Mouse (Mus musculus) C2C12 (cell line): ENCODE results near the gene Kank1. TPM values are rescaled to one million over a fixed set of nuclear protein-coding genes. Genes with fewer than 3 reads are reported as not detected.

ENCODE experiments used
- H3K27me3 ChIP-seq: one replicate; pipeline ENCODE4 v1.6.1; 2011; ENCODE audit not compliant: control insufficient read depth, insufficient read depth, insufficient read length
- H3K36me3 ChIP-seq: one replicate; pipeline ENCODE4 v1.6.1; 2011; ENCODE audit not compliant: control insufficient read depth, insufficient read depth
- H3K4me3 ChIP-seq: one replicate; pipeline ENCODE4 v1.5.1; 2011; ENCODE audit warnings: mild to moderate bottlenecking, control low read depth; ENCODE audit not compliant: poor library complexity, insufficient read depth, severe bottlenecking
- H3K79me2 ChIP-seq: one replicate; pipeline ENCODE4 v1.6.1; 2011; ENCODE audit not compliant: control insufficient read depth, insufficient read depth
- H3K79me3 ChIP-seq: one replicate; pipeline ENCODE4 v1.6.1; 2011; ENCODE audit warnings: low read depth, control low read depth
- H3ac ChIP-seq: one replicate; pipeline ENCODE3; 2011; ENCODE audit warnings: low read depth; ENCODE audit not compliant: control insufficient read depth, insufficient read length
- CEBPB ChIP-seq: IDR thresholded peaks from one replicate; pipeline ENCODE4 v1.6.1; 2011; ENCODE audit warnings: low read depth, mild to moderate bottlenecking, control low read depth, moderate library complexity
- CTCF ChIP-seq: IDR thresholded peaks from one replicate; pipeline ENCODE4 v1.5.1; 2011; ENCODE audit not compliant: control insufficient read depth, insufficient read depth, insufficient read length
- FOSL1 ChIP-seq: IDR thresholded peaks from one replicate; pipeline ENCODE4 v1.8.0; 2011; ENCODE audit warnings: mild to moderate bottlenecking, low read length; ENCODE audit not compliant: poor library complexity, insufficient read depth, severe bottlenecking
- MAX ChIP-seq: IDR thresholded peaks from one replicate; pipeline ENCODE4 v1.6.1; 2011; ENCODE audit warnings: mild to moderate bottlenecking, control low read depth
- MYOD1 ChIP-seq: IDR thresholded peaks from one replicate; pipeline ENCODE4 v1.6.1; 2011; ENCODE audit warnings: low read depth; ENCODE audit not compliant: control insufficient read depth, insufficient read length
- MYOG ChIP-seq: IDR thresholded peaks from one replicate; pipeline ENCODE4 v1.6.1; 2011; ENCODE audit not compliant: control insufficient read depth, insufficient read length; ENCODE audit errors: extremely low read depth
- USF1 ChIP-seq: IDR thresholded peaks from one replicate; pipeline ENCODE4 v1.6.1; 2011; ENCODE audit warnings: low read depth, mild to moderate bottlenecking, control low read depth, moderate library complexity
- polyA plus RNA-seq: library from polyadenylated mRNA; unstranded; fragments of >200 nt; fragmentation: generic; extraction: Trizol; gene quantifications from one replicate; pipeline ENCODE4 v1.2.1, GENCODE M21; 2012; ENCODE audit warnings: missing spikeins

Kank1 gene
- polyA plus RNA-seq, 1 experiment: 0.49 TPM

DNA sequence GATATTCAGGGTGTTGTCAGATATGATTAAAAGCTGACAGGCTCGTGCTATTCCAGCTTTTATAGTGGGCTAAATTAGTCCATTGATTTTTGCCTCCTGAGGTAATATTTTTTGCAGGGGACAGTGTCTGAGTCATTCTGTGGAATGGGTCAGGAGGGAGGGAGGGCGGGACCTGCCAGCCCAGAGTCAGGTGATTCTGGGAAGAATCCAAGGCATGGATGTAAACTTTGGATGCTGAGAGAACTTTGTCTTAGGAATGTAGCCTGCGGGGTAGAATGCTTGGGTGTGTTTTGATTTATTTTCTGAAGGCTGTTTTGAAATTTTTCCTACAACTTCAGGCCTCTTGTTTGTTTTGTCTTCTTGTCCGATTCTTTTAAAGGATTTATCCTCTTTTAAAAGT, 6.8 kb downstream of the Kank1 start:
- H3K79me2 ChIP-seq: no peaks in the 10 kb centered on the region
- no peak overlapping the region for H3K4me3 ChIP-seq
- TF ChIP-seq MYOD1 (no peak), CTCF (no peak), MAX (no peak), FOSL1 (no peak), MYOG (no peak), USF1 (no peak), CEBPB (no peak)
- no peak overlapping the region for H3ac ChIP-seq
- H3K79me3 ChIP-seq: no peaks in the 10 kb centered on the region
- H3K36me3 ChIP-seq: no peaks in the 10 kb centered on the region
- H3K27me3 ChIP-seq: peaks cover 15% of the 10 kb centered on the region

DNA sequence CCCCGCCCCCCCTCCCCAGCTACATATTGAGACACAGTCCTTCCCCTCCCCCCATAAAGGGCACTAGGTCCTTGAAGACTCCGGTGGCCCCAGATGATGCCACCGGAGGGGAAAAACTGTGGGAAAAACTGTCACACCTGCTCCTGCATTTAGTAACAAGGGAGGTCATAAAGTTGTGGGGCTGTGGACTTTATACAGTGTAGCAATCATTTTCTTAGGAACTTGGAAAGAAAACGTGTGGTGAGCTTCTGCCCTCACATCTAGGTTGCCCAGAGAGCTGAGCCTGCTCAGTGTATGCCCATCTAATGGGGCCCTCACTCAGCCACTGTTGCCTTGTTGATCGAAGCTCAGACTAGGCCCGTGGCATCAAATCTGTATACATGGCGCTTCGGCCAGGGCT, 9.3 kb downstream of the Kank1 start:
- Histone ChIP-seq H3K27me3 (peaks cover 5% of the 10 kb centered on the region), H3K4me3 (no peak overlapping the region), H3K79me3 (no peaks in the 10 kb centered on the region), H3K36me3 (no peaks in the 10 kb centered on the region), H3K79me2 (no peaks in the 10 kb centered on the region), H3ac (no peak overlapping the region)
- no peak for TF ChIP-seq MYOD1
- no peak for TF ChIP-seq MAX
- no peak for TF ChIP-seq FOSL1
- no peak for TF ChIP-seq CTCF
- no peak for TF ChIP-seq MYOG
- no peak for TF ChIP-seq CEBPB
- TF ChIP-seq USF1: no peak

DNA sequence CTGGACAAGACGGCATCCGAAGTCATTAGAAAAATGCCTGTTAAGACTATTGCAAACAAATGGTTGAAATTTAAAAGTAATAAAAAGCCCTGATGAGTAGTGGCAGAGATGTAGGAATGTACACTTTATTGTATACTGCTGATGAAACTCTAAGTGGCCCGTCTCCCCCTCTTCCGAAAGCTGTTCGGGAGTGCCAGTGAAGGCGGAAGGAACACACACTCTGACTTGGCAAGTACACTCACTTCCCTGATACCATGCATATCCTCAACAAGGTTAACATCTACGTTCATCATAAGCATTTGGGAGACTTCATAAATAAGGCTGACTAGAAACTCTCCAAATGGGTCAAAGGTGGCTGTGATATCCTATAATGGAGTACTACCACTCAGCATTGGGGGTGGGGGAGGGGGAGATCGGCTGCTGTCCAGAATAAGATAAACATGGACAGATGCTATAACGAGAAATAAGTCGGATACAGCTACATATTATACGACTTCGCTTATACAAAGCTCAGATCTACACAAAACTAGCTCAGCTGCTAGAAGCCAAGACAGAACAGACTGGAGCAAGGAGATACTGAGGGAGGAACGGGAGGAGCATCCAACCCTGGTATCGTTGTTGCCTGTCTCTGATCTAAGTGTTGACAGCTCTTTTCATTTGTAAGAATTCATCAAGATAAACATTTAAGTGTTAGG, 11.2 kb downstream of the Kank1 start:
- Histone ChIP-seq H3K79me3 (no peaks in the 10 kb centered on the region), H3ac (no peak overlapping the region), H3K4me3 (no peak overlapping the region), H3K27me3 (peaks cover 3% of the 10 kb centered on the region), H3K36me3 (no peaks in the 10 kb centered on the region), H3K79me2 (no peaks in the 10 kb centered on the region)
- no peak for TF ChIP-seq MAX
- no peak for TF ChIP-seq CEBPB
- no peak for TF ChIP-seq FOSL1
- TF ChIP-seq CTCF: no peak
- TF ChIP-seq MYOG: no peak
- TF ChIP-seq MYOD1: no peak
- TF ChIP-seq USF1: no peak

DNA sequence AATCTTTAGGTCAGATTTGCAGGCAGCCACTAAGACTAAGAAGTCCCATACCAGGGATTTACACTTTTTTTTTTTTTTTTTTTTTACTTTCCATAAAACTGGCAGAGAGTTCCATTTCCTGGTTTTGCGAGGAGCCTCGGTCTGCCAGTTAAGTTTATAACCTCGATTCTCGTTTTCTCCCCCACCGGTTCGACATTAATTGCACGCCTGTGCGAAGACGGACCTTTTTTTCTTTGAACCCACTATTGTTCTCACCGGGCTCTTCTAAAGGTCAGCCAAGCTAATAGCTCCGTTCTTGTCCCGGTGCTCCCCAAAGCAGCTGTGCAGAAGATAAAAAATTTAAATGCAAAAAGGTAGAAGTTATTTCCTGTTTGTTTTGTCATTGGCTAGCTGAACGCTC, 12.5 kb downstream of the Kank1 start:
- H3ac ChIP-seq: no peak overlapping the region
- no peak overlapping the region for H3K4me3 ChIP-seq
- no peak for TF ChIP-seq FOSL1
- no peak for TF ChIP-seq MAX
- TF ChIP-seq MYOG: no peak
- TF ChIP-seq USF1: no peak
- TF ChIP-seq CEBPB: no peak
- TF ChIP-seq CTCF: no peak
- no peak for TF ChIP-seq MYOD1
- peaks cover 3% of the 10 kb centered on the region for H3K27me3 ChIP-seq
- no peaks in the 10 kb centered on the region for H3K36me3 ChIP-seq
- no peaks in the 10 kb centered on the region for H3K79me2 ChIP-seq
- H3K79me3 ChIP-seq: no peaks in the 10 kb centered on the region

DNA sequence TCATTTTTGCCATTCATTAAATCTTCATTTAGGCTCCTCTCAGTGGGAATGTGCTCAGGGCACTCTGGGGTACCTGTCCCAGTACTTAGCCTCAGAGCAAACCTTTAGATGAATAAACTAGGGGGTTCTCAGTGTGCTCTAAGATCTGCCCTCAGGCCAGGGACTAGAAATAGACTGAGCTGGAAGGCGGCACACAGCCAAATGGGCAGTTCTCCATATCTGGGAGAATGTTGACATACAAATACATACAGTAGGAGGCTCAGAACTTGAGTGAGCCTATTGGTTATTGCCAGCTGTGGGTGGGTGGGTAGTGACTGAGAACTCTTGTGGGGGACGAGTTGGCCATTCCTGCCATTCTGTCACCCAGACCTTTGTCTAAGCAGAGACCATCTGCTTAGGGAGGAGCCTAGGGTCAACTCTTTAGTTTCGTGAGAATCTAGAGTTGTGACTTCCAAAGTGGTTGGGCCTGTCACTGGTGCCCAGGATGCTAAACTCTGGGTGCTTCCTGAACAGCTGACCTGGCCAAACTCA, 14.9 kb downstream of the Kank1 start:
- H3K79me2 ChIP-seq: no peaks in the 10 kb centered on the region
- TF ChIP-seq MYOD1 (no peak), MYOG (no peak), CTCF (no peak), USF1 (no peak), CEBPB (no peak), MAX (no peak), FOSL1 (no peak)
- H3K79me3 ChIP-seq: no peaks in the 10 kb centered on the region
- no peaks in the 10 kb centered on the region for H3K36me3 ChIP-seq
- H3K27me3 ChIP-seq: peaks cover 3% of the 10 kb centered on the region
- no peak overlapping the region for H3K4me3 ChIP-seq
- H3ac ChIP-seq: no peak overlapping the region

DNA sequence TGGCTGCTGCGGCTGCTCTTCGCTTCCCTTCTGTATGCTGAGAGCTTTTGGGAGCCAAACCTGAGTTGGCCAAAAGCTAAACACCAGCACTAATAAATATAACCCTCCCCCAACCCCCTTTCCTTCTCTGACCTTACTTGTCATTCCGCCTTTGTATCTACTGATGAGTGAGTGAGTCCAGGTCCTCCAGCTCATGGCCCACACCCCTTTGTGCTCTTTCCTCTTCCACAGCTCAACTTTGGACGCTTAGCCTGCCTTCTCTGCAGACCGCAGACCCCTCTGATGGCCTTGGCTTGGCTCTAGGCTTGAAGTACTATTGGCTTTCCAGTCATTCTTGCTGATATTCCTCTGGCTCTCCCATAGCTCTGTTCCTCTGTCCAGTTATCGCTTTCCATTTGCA, 16.4 kb downstream of the Kank1 start:
- Histone ChIP-seq H3K79me2 (no peaks in the 10 kb centered on the region), H3K36me3 (no peaks in the 10 kb centered on the region), H3ac (no peak overlapping the region), H3K27me3 (peaks cover 8% of the 10 kb centered on the region), H3K79me3 (no peaks in the 10 kb centered on the region), H3K4me3 (no peak overlapping the region)
- no peak for TF ChIP-seq MAX
- TF ChIP-seq MYOD1: no peak
- no peak for TF ChIP-seq MYOG
- TF ChIP-seq CTCF: no peak
- no peak for TF ChIP-seq USF1
- no peak for TF ChIP-seq FOSL1
- no peak for TF ChIP-seq CEBPB
